Mouse (Mus musculus) embryonic stem cell, embryonic (primary cell): Measurements from ENCODE around the gene Adarb1.

ENCODE experiments used
- CTCF ChIA-PET, 4 experiments: fragments of 300-600 bp in 2 of 4; fragments of 350-600 bp in 2 of 4; sonication (Branson Sonifier 250); formaldehyde crosslinking; loops; one replicate each; lab custom pipeline; 2022; ENCODE audit warnings: inconsistent platforms in 2 of 4; lab: Charles Lee
- POLR2A ChIA-PET, 4 experiments: fragments of 300-600 bp in 2 of 4; fragments of 350-600 bp in 2 of 4; sonication (Branson Sonifier 250); formaldehyde crosslinking; loops; one replicate each; lab custom pipeline; 2022; ENCODE audit warnings: antibody characterized with exemption in 4 of 4, inconsistent platforms in 1 of 4; lab: Charles Lee

Adarb1 gene

DNA sequence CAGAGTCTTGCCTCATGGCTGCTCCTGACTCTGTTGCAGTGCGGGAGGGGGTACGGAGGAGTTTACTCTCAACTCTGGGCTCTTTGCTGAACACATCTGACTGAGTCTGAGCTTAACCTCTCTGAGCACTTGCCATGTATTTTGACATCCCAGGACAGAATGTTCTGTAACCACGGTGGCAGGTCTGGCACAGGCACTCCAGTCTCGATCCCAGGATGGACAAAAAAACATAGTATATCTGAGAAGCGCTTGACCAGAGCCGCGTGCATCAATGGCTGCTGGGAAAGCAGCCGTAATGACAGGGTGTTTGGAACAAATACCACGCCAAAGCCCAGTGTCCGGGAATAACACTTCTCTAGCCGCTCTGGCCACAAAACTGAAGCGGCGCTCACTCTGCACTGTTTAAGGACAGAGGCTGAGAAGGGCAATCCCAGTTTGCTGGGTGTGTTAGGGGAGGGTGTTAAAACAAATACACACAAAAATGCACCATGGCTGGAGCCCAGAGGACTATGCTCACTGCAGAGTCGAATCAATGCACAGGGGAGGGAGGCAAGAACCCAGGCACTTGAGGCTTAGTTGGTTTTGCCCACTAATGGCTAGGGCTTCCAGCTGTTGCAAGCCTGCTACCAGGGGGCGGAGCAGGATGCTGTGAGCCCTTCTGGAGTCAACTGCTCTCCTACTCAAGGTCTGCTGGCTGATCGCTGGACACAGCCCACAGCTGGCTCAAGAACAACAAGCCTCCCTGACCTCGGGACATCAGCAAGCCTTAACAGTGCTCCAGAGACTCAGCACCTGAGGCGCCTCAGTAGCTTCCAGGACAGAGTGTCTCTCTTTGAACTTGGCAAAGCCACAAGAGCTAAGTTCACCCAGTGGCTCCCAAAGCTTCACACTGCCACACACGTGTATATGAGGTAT is 23.0 kb upstream of the Adarb1 start:
- ChIA-PET POLR2A (interaction anchor here in 1 of 4 experiments (0.7 kb wide), 1 partner anchor 116 kb away, joined by 3 read pairs; no protein-coding TSS in a partner anchor), CTCF (interaction anchor here in 2 of 4 experiments (0.5 to 1.3 kb wide), 5 partner anchors 69 to 1706 kb away, joined by 3 to 5 read pairs (median 3); no protein-coding TSS in a partner anchor)

DNA sequence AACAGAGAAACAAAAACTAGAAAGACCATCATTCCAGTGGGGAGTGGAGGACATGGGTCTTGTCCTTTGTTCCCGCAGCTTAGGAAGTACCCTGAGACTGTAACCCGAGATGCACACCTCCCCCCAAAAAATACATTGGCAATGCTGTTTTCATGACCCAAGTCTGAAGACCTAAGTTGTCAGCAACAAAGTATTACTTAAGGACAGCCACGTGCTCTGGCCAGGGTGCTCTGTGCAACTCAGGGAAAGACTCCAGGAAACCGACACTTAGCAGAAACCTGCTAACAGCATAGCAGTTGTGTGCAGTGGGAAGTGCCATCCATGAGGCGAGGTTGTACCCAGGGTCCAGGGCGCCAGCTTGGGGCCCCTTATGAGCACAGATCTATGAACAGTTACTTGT is 22.2 kb upstream of the Adarb1 start:
- ChIA-PET CTCF (interaction anchor here in 1 of 4 experiments (0.5 kb wide), 1 partner anchor 269 kb away, joined by 4 read pairs; no protein-coding TSS in a partner anchor), POLR2A (no interaction called here)

DNA sequence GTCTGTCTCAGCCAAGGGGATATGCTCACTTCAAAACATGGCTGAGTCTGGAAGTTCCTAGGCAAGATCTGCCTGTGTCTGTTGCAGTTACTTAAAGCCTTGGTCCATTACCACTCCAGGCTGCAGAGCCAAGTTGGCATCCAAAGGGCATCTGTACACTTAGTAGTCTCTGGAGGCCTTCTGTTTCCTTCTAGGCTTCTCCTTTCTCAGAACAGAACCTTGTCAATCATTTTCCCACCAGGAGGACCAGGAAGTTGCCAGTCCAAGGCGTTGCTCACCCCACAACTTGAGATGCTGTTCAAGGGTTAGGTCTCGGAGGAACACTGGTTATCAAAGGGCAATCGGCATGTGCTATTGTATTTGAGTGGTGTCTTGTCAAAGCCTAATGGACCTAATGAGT is 21.0 kb upstream of the Adarb1 start:
- CTCF ChIA-PET = no interaction called here
- POLR2A ChIA-PET = no interaction called here

DNA sequence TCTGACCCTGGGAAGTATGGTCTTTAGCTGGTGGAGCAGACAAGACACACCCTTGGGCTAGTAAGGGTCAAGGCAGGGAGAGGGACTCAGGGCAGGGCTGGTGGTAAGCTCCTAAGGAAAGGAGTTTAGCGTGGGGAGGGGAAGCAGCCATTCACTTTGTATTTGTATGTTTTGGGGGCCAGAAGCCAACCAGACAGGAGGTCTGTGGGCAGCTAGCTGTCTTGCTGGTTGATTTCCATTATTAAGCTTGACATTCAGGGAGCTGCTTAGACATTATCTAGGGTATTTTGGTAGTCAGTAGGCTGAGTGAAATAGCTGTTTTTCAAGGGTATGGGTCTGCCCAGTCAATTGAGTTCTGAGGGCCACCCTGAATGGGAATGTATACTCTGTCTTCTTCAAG is 20.0 kb upstream of the Adarb1 start:
- CTCF ChIA-PET = no interaction called here
- POLR2A ChIA-PET = interaction anchor here in 1 of 4 experiments (1.3 kb wide), 1 partner anchor 21 kb away, joined by 4 read pairs; no protein-coding TSS in a partner anchor

- ChIA-PET POLR2A (interaction anchor here in 1 of 4 experiments (1.5 kb wide), 1 partner anchor 11 kb away, joined by 3 read pairs; no protein-coding TSS in a partner anchor), CTCF (interaction anchor here in 1 of 4 experiments (0.6 kb wide), 1 partner anchor 161 kb away, joined by 3 read pairs; no protein-coding TSS in a partner anchor)
Observed at GRCm38 (mm10) chr10:77435343-77435742, 17.3 kb upstream of the Adarb1 start.

GRCm38 (mm10) chr10:77434457-77435151 is 16.5 kb upstream of the Adarb1 start:
- POLR2A ChIA-PET = interaction anchor here in 3 of 4 experiments (0.6 to 1.5 kb wide), 4 partner anchors 12 to 1519 kb away, joined by 3 to 5 read pairs (median 4); no protein-coding TSS in a partner anchor

DNA sequence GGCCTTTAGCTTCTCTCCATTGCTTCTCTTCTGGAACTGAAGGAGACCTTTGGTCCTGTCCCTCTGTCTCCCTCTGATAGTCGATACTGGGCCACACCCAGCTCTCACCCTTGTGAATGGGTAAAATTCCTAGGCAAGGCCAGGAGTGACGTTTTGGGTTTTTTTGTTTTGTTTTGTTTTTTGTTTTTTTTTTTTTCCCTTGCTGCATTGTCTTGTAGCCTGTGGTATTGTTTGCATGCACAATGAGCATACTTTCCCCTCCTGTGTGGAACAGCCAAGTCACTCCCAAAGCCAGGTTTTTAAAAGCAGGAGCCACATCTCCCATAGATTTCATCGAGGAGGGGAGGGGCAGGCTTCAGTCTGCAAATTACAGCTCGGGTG is 16.0 kb upstream of the Adarb1 start:
- CTCF ChIA-PET = interaction anchor here in 2 of 4 experiments (0.7 kb wide), 3 partner anchors 14 to 182 kb away, joined by 3 to 4 read pairs (median 3); no protein-coding TSS in a partner anchor
- POLR2A ChIA-PET = interaction anchor here in 3 of 4 experiments (0.6 to 1.4 kb wide), 4 partner anchors 16 to 1518 kb away, joined by 3 to 5 read pairs (median 4); no protein-coding TSS in a partner anchor

More at GRCm38 (mm10) chr10:77434457-77435151, 16.5 kb upstream of the Adarb1 start:
- CTCF ChIA-PET = interaction anchor here in 3 of 4 experiments (0.6 to 0.7 kb wide), 3 partner anchors 13 to 715 kb away, joined by 3 to 7 read pairs (median 3); no protein-coding TSS in a partner anchor

DNA sequence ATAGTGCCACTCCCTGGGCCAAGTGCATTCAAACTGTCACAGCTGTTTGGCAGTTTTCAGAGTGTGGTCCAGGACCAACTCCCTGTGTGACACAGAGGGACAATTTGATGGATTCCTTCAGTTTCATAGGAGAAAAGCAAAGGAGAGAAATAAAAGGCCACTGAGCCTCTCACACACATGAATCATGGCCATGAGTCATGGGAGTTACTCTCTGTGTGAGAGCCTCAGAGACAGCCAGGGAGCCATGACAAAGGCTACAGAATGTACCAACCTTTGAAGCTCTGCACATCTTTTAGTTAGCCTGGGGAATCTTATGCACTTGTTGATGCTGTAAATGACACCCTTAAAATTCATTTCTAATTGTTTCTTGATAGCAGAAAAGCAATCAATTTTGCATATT is 12.7 kb upstream of the Adarb1 start:
- CTCF ChIA-PET = interaction anchor here in 1 of 4 experiments (0.6 kb wide), 1 partner anchor 360 kb away, joined by 3 read pairs; no protein-coding TSS in a partner anchor
- POLR2A ChIA-PET = interaction anchor here in 1 of 4 experiments (0.6 to 0.7 kb wide), 2 partner anchors 31 to 54 kb away, joined by 4 to 5 read pairs; no protein-coding TSS in a partner anchor

DNA sequence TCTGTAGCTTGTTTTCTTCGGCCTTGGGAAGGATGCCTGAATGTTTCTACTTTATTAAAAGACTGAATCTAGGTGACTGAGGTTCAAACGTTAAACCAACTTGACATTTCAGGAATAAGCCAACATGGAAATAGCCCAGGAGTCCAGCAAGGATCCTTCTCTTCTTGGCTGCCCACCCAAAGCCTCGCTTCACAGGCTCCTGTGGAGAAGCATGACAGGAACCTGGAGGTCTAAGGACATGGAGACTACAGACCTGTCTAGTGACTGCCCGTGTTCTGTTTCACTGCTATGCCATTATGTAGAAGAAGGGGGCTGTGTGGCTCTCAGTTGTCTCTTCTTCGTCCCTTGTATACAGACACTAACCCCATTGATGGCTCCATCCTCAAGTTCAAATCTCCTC is 11.9 kb upstream of the Adarb1 start:
- ChIA-PET CTCF (no interaction called here), POLR2A (no interaction called here)

- POLR2A ChIA-PET = no interaction called here
- CTCF ChIA-PET = no interaction called here
Observed at GRCm38 (mm10) chr10:77427610-77428009, 9.5 kb upstream of the Adarb1 start.

DNA sequence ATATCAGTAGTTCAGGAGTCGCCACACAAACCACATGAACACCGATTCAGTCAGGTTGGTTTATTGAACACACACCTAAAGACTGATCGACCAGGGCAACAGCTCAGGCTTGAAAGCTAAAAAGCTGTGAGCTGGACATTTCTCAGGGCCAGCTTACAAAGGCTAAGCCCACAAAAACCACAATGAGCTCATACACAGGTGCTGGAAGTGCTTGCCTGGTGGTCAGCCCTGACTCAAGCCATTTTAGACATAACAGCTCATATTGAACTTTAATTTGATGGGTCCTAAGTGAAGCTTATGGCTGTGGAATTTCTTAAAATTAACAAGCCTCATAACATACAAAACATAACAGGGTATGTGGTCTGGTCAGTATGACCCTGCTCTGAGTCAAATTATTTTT is 2.1 kb upstream of the Adarb1 start:
- ChIA-PET POLR2A (interaction anchor here in 2 of 4 experiments (0.5 to 1.5 kb wide), 3 partner anchors 14 to 91 kb away, joined by 3 read pairs; no protein-coding TSS in a partner anchor), CTCF (no interaction called here)

- ChIA-PET POLR2A (interaction anchor here in 3 of 4 experiments (0.5 to 2.2 kb wide), 16 partner anchors 10 to 398 kb away, joined by 3 to 9 read pairs (median 3); partner anchors contain the start of gene Pttg1ip (in 1 of the 3)), CTCF (interaction anchor here in 1 of 4 experiments (1.3 kb wide), 1 partner anchor 64 kb away, joined by 3 read pairs; no protein-coding TSS in a partner anchor)
Observed at GRCm38 (mm10) chr10:77417240-77418102, 599 bp downstream of the Adarb1 start.

DNA sequence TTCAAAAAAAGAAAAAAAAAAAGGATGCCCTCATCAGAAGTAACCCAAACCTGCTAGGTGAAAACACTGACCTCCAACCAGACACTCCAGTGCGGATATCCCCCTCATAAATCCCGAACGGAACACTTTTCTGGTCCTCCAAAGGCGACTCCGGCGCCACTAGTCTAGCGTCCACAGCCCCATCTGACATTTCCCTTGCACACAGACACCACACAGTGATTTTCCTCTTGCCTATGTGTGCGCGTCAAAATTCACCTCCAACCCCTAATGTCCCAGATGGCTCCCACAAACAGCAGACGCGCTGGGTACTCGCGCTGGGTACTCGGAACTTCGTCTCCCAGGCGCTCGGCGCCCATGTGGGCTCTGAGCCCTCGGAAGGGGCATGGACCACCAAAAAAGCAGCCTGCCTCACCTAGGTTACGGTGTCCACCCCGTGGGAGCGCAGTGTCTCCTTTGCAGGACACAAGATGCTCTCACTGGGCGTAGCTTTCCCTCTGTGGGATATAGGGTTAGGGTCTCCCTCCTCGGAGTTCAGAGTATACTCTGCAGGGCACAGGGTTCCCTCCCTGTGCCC is 1.3 kb downstream of the Adarb1 start:
- ChIA-PET CTCF (interaction anchor here in 2 of 4 experiments (0.7 to 1.3 kb wide), 2 partner anchors 9 to 63 kb away, joined by 3 to 5 read pairs; no protein-coding TSS in a partner anchor), POLR2A (interaction anchor here in 2 of 4 experiments (0.5 to 2.2 kb wide), 16 partner anchors 10 to 165 kb away, joined by 3 to 9 read pairs (median 3); partner anchors contain the start of gene Pttg1ip (in 1 of the 2))

DNA sequence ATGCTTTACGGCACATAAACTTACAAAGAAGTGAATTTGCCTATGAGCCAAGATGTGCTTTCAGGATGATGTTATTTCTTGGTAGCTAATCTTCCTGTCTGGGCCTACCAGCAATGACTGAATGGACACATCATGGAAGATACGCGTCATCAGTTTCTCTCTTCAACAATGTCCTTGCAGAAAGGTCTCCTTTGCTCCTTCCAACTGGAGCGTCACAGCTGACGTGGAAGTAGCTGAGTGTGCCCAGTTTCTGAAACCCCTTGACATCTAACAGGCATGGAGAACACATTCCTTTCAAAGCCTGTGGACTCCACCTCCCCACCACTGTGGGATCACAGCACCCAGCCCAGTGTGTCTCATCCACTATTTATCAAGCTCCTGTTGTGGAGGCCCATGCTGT is 2.2 kb downstream of the Adarb1 start:
- ChIA-PET POLR2A (interaction anchor here in 3 of 4 experiments (0.6 to 2.2 kb wide), 6 partner anchors 29 to 553 kb away, joined by 3 to 6 read pairs (median 4); partner anchors contain the start of gene Pttg1ip (in 1 of the 3)), CTCF (interaction anchor here in 2 of 4 experiments (0.7 to 1.3 kb wide), 2 partner anchors 10 to 63 kb away, joined by 3 to 5 read pairs; no protein-coding TSS in a partner anchor)

DNA sequence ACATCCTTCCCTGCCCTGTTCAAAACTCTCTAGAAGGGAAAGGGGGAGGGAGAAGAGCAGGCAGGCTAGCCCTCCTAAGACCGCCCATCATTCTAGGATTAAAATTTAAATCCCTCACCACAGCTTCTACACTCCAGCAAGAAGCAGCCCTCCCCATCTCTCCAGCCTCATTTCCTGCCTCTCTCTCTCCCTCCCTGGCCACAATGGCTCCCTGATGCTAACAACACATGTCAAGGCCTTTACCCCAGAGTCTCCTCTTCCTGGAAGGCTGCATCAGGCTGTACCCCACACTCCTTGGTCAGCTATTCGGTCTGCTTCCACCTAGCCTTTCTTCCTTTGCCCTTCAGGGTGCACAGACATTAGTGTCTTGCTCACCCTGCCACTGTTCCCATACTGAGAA is 4.3 kb downstream of the Adarb1 start:
- ChIA-PET POLR2A (no interaction called here), CTCF (no interaction called here)

- CTCF ChIA-PET = interaction anchor here in 1 of 4 experiments (0.8 kb wide), 1 partner anchor 990 kb away, joined by 14 read pairs; no protein-coding TSS in a partner anchor
- POLR2A ChIA-PET = no interaction called here
Observed at GRCm38 (mm10) chr10:77409154-77409553, 8.9 kb downstream of the Adarb1 start.

GRCm38 (mm10) chr10:77408241-77408640 is 9.8 kb downstream of the Adarb1 start:
- CTCF ChIA-PET = no interaction called here
- POLR2A ChIA-PET = no interaction called here
